Mouse (Mus musculus) G1E (cell line): ENCODE measurements around the gene Kbtbd6. TPM values are rescaled to one million over a fixed set of nuclear protein-coding genes. Genes with fewer than 3 reads are reported as not detected.
"Not testable (repeated sequence)": the region's sequence is repeated elsewhere in the genome, so short reads cannot be mapped to it uniquely, and the experiment has no call there.

Experiments
- ATAC-seq: 2 replicates; pipeline ENCODE4 v1.8.0; 2016; ENCODE audit warnings: mild to moderate bottlenecking; ENCODE audit not compliant: insufficient number of reproducible peaks, poor library complexity, low FRiP score, severe bottlenecking; ENCODE audit errors: extremely low read depth
- DNase-seq: peaks from one replicate; pipeline ENCODE4 v3.0.0; 2012; ENCODE audit warnings: low spot score
- H3K27me3 ChIP-seq: 2 replicates; pipeline ENCODE4 v1.6.1; 2012; ENCODE audit warnings: mild to moderate bottlenecking, low read length, inconsistent platforms; ENCODE audit not compliant: insufficient read depth
- H3K36me3 ChIP-seq: replicated peaks from 2 replicates; pipeline ENCODE3; 2012; ENCODE audit warnings: mild to moderate bottlenecking, inconsistent platforms
- H3K4me1 ChIP-seq: 2 replicates; pipeline ENCODE4 v1.6.1; 2012; ENCODE audit warnings: low read depth, low read length, inconsistent platforms, mixed read lengths; ENCODE audit not compliant: insufficient read depth
- H3K4me3 ChIP-seq: 2 replicates; pipeline ENCODE4 v1.5.1; 2012; ENCODE audit warnings: low read depth, mild to moderate bottlenecking, inconsistent platforms, low read length, moderate library complexity, mixed read lengths
- H3K9me3 ChIP-seq: replicated peaks from 2 replicates; pipeline ENCODE4 v1.6.1; 2012; ENCODE audit warnings: inconsistent platforms
- CTCF ChIP-seq: IDR thresholded peaks from 2 replicates; pipeline ENCODE4 v1.5.1; 2012; ENCODE audit warnings: low read depth, low read length, inconsistent platforms, mixed read lengths
- GATA1 ChIP-seq: IDR thresholded peaks from 2 replicates; pipeline ENCODE4 v1.6.1; 2012; ENCODE audit warnings: borderline replicate concordance, low read length, inconsistent platforms, mixed read lengths
- GATA2 ChIP-seq: IDR thresholded peaks from 2 replicates; pipeline ENCODE4 v1.6.1; 2012; ENCODE audit warnings: low read depth, low read length, inconsistent platforms, borderline replicate concordance
- POLR2AphosphoS5 ChIP-seq: IDR thresholded peaks from 2 replicates; pipeline ENCODE4 v1.6.1; 2012; ENCODE audit warnings: low read depth, low read length, inconsistent platforms; ENCODE audit not compliant: insufficient replicate concordance
- TAL1 ChIP-seq: conservative IDR thresholded peaks from 2 replicates; pipeline ENCODE4 v1.6.1; 2012; ENCODE audit warnings: low read depth, low read length, inconsistent platforms, mixed read lengths
- polyA plus RNA-seq: library from polyadenylated mRNA; stranded (reverse); fragments of >175 nt; gene quantifications from 2 replicates; pipeline ENCODE4 v1.2.3, GENCODE M21; 2012
- total RNA-seq, 2 experiments: library from RNA; stranded (forward) in 1 of 2; stranded (reverse) in 1 of 2; fragments of 200-1000 nt in 1 of 2; fragments of >200 nt in 1 of 2; fragmentation: Nextera tagmentation in 1 of 2; gene quantifications; 2 replicates each; pipeline ENCODE4 v1.2.3; 2014 to 2017

The Kbtbd6 gene
- total RNA-seq (2014; fragmentation: Nextera tagmentation) (0.68 and 1.2 TPM in 2 replicates), total RNA-seq (2017) (5.3 and 6.0 TPM in 2 replicates), polyA plus RNA-seq (1.1 and 1.5 TPM in 2 replicates)

- peak within 1 kb of the TSS; percentile 72 for H3K4me3 ChIP-seq
- not testable (repeated sequence) for H3K27me3 ChIP-seq, H3K4me1 ChIP-seq, H3K9me3 ChIP-seq, H3K36me3 ChIP-seq
- DNase-seq (peak; percentile 70), ATAC-seq (peak; percentile 86)
Observed at GRCm38 (mm10) chr14:79451681-79452590, at the start of gene Kbtbd6. Gene Kbtbd6 (plus strand): TSS chr14:79451835.

- TF ChIP-seq CTCF, result no peak
- TF ChIP-seq TAL1, result no peak
- no peak for TF ChIP-seq GATA2
- no peak for TF ChIP-seq POLR2AphosphoS5
- no peak for TF ChIP-seq GATA1
- no peaks in the 10 kb centered on the region for H3K4me1 ChIP-seq
- DNase-seq (no peak), ATAC-seq (no peak)
- H3K9me3 ChIP-seq, result no peaks in the 10 kb centered on the region
- H3K27me3 ChIP-seq, result no peaks in the 10 kb centered on the region
- H3K4me3 ChIP-seq, result no peak overlapping the region
- peaks cover 52% of the 10 kb centered on the region for H3K36me3 ChIP-seq
Observed at GRCm38 (mm10) chr14:79407641-79408040, 44.0 kb upstream of the Kbtbd6 start.

GRCm38 (mm10) chr14:79409278-79409830 is 42.3 kb upstream of the Kbtbd6 start:
- H3K9me3 ChIP-seq, result no peaks in the 10 kb centered on the region
- no peaks in the 10 kb centered on the region for H3K27me3 ChIP-seq
- DNase-seq (no peak), ATAC-seq (no peak)
- no peak overlapping the region for H3K4me3 ChIP-seq
- peaks cover 54% of the 10 kb centered on the region for H3K36me3 ChIP-seq
- TF ChIP-seq CTCF (no peak), GATA2 (no peak), POLR2AphosphoS5 (no peak), GATA1 (no peak), TAL1 (no peak)
- no peaks in the 10 kb centered on the region for H3K4me1 ChIP-seq

GRCm38 (mm10) chr14:79410662-79411061 is 41.0 kb upstream of the Kbtbd6 start:
- Histone ChIP-seq H3K4me3 (no peak overlapping the region), H3K9me3 (no peaks in the 10 kb centered on the region), H3K36me3 (peaks cover 61% of the 10 kb centered on the region), H3K4me1 (no peaks in the 10 kb centered on the region), H3K27me3 (no peaks in the 10 kb centered on the region)
- TF ChIP-seq GATA2, result no peak
- no peak for TF ChIP-seq GATA1
- no peak for TF ChIP-seq TAL1
- TF ChIP-seq CTCF, result no peak
- TF ChIP-seq POLR2AphosphoS5, result no peak
- no peak for DNase-seq
- no peak for ATAC-seq

GRCm38 (mm10) chr14:79413121-79413520 is 38.5 kb upstream of the Kbtbd6 start:
- H3K36me3 ChIP-seq, result peaks cover 67% of the 10 kb centered on the region
- no peak for TF ChIP-seq POLR2AphosphoS5
- TF ChIP-seq CTCF, result no peak
- no peak for TF ChIP-seq GATA1
- TF ChIP-seq TAL1, result no peak
- no peak for TF ChIP-seq GATA2
- H3K4me3 ChIP-seq, result no peak overlapping the region
- no peaks in the 10 kb centered on the region for H3K9me3 ChIP-seq
- no peaks in the 10 kb centered on the region for H3K27me3 ChIP-seq
- DNase-seq, result no peak
- H3K4me1 ChIP-seq, result no peaks in the 10 kb centered on the region
- ATAC-seq, result no peak

- Histone ChIP-seq H3K27me3 (no peaks in the 10 kb centered on the region), H3K9me3 (no peaks in the 10 kb centered on the region), H3K4me3 (no peak overlapping the region), H3K36me3 (peaks cover 61% of the 10 kb centered on the region), H3K4me1 (no peaks in the 10 kb centered on the region; the same call in 1 of the 2 replicates)
- TF ChIP-seq CTCF, result no peak
- TF ChIP-seq POLR2AphosphoS5, result no peak
- no peak for TF ChIP-seq GATA1
- no peak for TF ChIP-seq TAL1
- TF ChIP-seq GATA2, result no peak
- DNase-seq, result no peak
- ATAC-seq, result no peak
Observed at GRCm38 (mm10) chr14:79420083-79420685, 31.5 kb upstream of the Kbtbd6 start.
